Mouse (Mus musculus): ENCODE data around the gene Gde1. TPM values are rescaled to one million over a fixed set of nuclear protein-coding genes. Genes with fewer than 3 reads are reported as not detected.

The Gde1 gene
- polyA plus RNA-seq (2012; rRNA removed): 74.3 and 76.0 TPM in 2 replicates

DNA sequence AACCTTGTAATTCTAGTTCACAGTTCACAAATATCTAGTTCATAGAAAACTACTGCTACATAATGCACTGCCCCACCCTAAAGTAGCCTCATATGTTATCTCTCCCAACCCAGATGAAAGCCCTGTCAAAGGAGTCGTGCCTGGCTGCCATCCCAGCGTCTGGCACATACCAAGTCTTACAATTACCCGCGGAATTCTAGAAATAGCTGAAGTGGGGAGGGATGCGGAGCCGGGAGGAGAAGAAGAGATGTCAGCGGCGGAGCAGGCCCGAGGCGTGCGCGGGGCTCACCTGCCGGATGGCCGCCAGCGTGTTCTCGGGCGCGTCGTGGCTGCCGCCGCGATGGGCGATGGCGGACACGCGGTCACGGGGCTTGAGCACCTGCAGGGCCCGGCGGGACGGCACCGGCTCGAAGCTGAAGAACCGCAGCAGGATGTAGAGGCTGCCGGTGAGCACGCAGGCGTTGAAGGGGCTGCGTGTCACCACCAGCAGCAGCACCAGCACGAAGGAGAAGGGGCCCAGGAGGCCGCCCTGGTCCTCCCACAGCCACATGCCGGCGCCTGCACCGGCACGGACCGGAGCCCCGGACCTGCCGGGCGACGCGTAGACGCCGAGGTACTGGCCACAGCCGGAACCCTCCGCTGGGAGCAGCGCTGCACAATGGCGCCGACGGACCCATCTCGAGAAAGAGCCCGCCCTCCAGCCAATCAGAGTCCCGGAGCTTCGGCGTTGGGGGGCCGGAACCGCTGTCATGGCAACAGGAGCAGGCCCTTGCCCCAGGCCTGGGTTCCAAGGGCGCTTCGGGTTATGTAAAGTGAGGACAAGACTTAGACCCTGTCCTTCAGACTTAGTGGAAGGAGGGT is at the start of gene Gde1:
Gde1 (minus strand) TSS at position 678 of the 861 bp plus-strand sequence.

DNA sequence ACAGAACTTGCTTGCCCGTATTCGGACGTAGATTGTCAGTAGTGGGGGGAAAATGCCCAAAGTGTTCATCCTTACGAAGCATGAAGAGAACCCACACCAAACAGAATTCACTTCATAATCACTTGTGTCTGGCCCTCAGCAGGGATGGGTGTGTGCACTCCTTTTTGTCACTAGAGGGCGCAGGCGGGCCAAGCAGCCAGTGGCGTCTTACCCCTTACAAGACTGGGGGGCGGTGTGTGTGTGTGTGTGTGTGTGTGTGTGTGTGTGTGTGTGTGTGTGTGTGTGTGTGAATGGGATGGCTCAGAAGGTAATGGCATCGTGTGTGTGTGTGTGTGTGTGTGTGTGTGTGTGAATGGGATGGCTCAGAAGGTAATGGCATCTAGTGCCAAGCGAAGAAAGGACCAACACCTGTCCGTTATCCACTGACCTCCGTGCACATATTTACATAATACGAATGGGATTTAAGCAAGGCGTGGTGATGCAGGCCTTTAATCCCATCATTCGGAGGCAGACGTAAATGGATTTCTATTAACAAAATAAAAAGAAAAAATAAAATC is 34.5 kb upstream of the Gde1 start, which contains the start of gene Vps35l:
Vps35l (plus strand) TSS at position 252 of the 557 bp plus-strand sequence.

DNA sequence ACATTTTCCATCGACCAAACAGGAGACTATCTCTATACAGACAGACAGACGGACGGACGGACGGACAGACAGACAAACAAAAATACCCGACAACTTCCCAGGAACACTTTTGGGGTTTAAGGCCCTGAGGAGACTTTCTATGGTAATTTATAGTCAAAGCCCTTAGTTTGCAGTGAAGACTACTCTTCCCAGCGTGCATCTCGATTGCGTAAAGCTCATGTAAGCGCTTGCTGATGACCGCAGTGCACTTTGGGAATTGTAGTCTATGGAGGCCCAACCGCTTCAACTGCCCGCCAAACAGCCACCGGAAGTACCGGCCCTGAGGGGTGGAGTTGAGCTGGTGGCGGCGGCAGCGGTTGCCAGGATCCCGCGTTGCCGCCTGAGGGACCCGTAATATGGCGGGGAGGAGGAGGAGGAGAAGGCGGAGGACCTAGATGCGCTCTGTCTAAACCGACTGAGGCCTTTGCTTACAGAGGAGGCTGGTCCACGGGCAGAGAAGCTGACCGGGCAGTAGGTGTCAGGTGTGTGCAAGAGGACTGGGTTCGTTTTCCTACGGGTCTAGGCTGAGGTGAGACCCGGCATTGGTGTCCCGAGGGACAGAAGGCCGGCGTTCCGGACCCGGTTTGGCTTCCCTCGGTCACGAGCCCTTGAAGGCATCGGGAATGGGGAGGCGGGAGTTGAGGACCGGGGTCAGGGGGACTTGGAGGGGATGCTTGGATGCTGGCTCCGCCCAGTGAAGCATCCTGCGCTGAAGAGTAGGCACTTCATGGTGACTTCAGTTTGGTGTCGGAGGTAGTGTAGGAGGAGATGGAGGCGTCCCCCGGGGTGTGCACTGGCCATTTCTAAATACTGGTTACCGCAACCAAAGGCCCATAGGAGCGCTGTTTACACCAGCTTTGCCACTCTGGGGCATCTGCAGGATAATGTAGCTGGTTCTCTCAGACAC is 6.9 kb upstream of the Gde1 start, which contains the start of gene Ccp110:
Ccp110 (plus strand) TSS at position 325 of the 946 bp plus-strand sequence.

Other genes with a start within 250 kb of the Gde1 start
- gene Itpripl2, start 213.8 kb downstream of the Gde1 start, polyA plus RNA-seq (2012; rRNA removed): 4.2 and 5.7 TPM in 2 replicates
- 79.8 and 99.6 TPM in 2 replicates for gene Coq7, start 172.4 kb downstream of the Gde1 start, polyA plus RNA-seq (2012; rRNA removed)
- gene Tmc7, start 121.0 kb downstream of the Gde1 start, polyA plus RNA-seq (2012; rRNA removed): 6.3 and 8.8 TPM in 2 replicates
- 0.19 and 0.20 TPM in 2 replicates for gene Tmc5, start 108.5 kb downstream of the Gde1 start, polyA plus RNA-seq (2012; rRNA removed)
- 61.8 and 66.8 TPM in 2 replicates for gene Ccp110, start 6.8 kb upstream of the Gde1 start, polyA plus RNA-seq (2012; rRNA removed)
- gene Vps35l, start 34.4 kb upstream of the Gde1 start, polyA plus RNA-seq (2012; rRNA removed): 47.0 and 52.1 TPM in 2 replicates
- gene Iqck, start 150.0 kb upstream of the Gde1 start, polyA plus RNA-seq (2012; rRNA removed): 3.1 and 3.2 TPM in 2 replicates
- gene Knop1, start 150.5 kb upstream of the Gde1 start, polyA plus RNA-seq (2012; rRNA removed): 44.8 and 51.8 TPM in 2 replicates

Measured in central nervous system, embryonic 11.5 days (tissue).